Mouse (Mus musculus): ENCODE measurements around the gene Stx11.

- TF ChIP-seq CTCF (IDR thresholded peaks at IDR 0.05; ENCODE audit: low read depth, low read length) (no peak), POLR2A (IDR thresholded peaks at IDR 0.05; ENCODE audit: borderline replicate concordance, low read depth, low read length) (no peak)
These were observed 543 bp downstream of the Stx11 start for GRCm38 (mm10) chr10:12963362-12964147.

Data from bone marrow macrophage, adult 2 months (primary cell).